Mouse (Mus musculus): ENCODE measurements around the gene Cryge. TPM values are rescaled to one million over a fixed set of nuclear protein-coding genes. Genes with fewer than 3 reads are reported as not detected.
"Not testable (repeated sequence)": the region's sequence is repeated elsewhere in the genome, so short reads cannot be mapped to it uniquely, and the experiment has no call there.

Cryge gene
- not detected in 2 replicates for polyA plus RNA-seq (2015; fragmentation: Nextera tagmentation; extraction: Ambion mirVana)

GRCm38 (mm10) chr1:65050952-65051351 lies at the start of gene Cryge:
Gene Cryge (minus strand): TSS chr1:65051149.
- H3K4me3 ChIP-seq (replicated peaks); H3K9me3 ChIP-seq (replicated peaks); H3K36me3 ChIP-seq; H3K4me2 ChIP-seq; H3K27ac ChIP-seq (replicated peaks); H3K4me1 ChIP-seq; H3K27me3 ChIP-seq (replicated peaks); ATAC-seq (ENCODE audit: low FRiP score); H3K9ac ChIP-seq (replicated peaks): not testable (repeated sequence)
- WGBS, result 50% methylated on average over 12 of the region's 12 CpGs

- Histone ChIP-seq H3K4me2 (no peak overlapping the region), H3K4me3 (replicated peaks) (no peak overlapping the region), H3K9me3 (replicated peaks) (no peaks in the 10 kb centered on the region), H3K27ac (replicated peaks) (no peak overlapping the region), H3K27me3 (replicated peaks) (no peaks in the 10 kb centered on the region), H3K9ac (replicated peaks) (no peak overlapping the region), H3K4me1 (no peaks in the 10 kb centered on the region), H3K36me3 (no peaks in the 10 kb centered on the region)
- 90% methylated on average over 3 of the region's 3 CpGs for WGBS
- no peak for ATAC-seq (ENCODE audit: low FRiP score)
Measured at GRCm38 (mm10) chr1:65096953-65097352, 46.0 kb upstream of the Cryge start.

- no peak for ATAC-seq (ENCODE audit: low FRiP score)
- H3K4me2 ChIP-seq, result no peak overlapping the region
- WGBS, result 94% methylated on average over 3 of the region's 3 CpGs
- H3K4me3 ChIP-seq (replicated peaks), result no peak overlapping the region
- H3K36me3 ChIP-seq, result no peaks in the 10 kb centered on the region
- H3K4me1 ChIP-seq, result no peaks in the 10 kb centered on the region
- no peaks in the 10 kb centered on the region for H3K9me3 ChIP-seq (replicated peaks)
- H3K9ac ChIP-seq (replicated peaks), result no peak overlapping the region
- no peaks in the 10 kb centered on the region for H3K27me3 ChIP-seq (replicated peaks)
- H3K27ac ChIP-seq (replicated peaks), result no peak overlapping the region
Measured at GRCm38 (mm10) chr1:65091566-65091965, 40.6 kb upstream of the Cryge start.

GRCm38 (mm10) chr1:65090370-65090769 lies 39.4 kb upstream of the Cryge start:
- no peak for ATAC-seq (ENCODE audit: low FRiP score)
- 87% methylated on average over 2 of the region's 2 CpGs for WGBS

GRCm38 (mm10) chr1:65088567-65089356 lies 37.8 kb upstream of the Cryge start:
- H3K4me3 ChIP-seq (replicated peaks), result no peak overlapping the region
- H3K9ac ChIP-seq (replicated peaks), result no peak overlapping the region
- H3K36me3 ChIP-seq, result no peaks in the 10 kb centered on the region
- H3K9me3 ChIP-seq (replicated peaks), result no peaks in the 10 kb centered on the region
- no peak overlapping the region for H3K4me2 ChIP-seq
- no peaks in the 10 kb centered on the region for H3K27me3 ChIP-seq (replicated peaks)
- ATAC-seq (ENCODE audit: low FRiP score), result no peak
- H3K4me1 ChIP-seq, result no peaks in the 10 kb centered on the region
- WGBS, result 82% methylated on average over 6 of the region's 6 CpGs
- H3K27ac ChIP-seq (replicated peaks), result no peak overlapping the region

More at GRCm38 (mm10) chr1:65090370-65090769, 39.4 kb upstream of the Cryge start:
- H3K9ac ChIP-seq (replicated peaks), result no peak overlapping the region
- no peak overlapping the region for H3K4me3 ChIP-seq (replicated peaks)
- H3K9me3 ChIP-seq (replicated peaks), result no peaks in the 10 kb centered on the region
- H3K27ac ChIP-seq (replicated peaks), result no peak overlapping the region
- H3K27me3 ChIP-seq (replicated peaks), result no peaks in the 10 kb centered on the region
- H3K4me1 ChIP-seq, result no peaks in the 10 kb centered on the region
- H3K36me3 ChIP-seq, result no peaks in the 10 kb centered on the region
- H3K4me2 ChIP-seq, result no peak overlapping the region

GRCm38 (mm10) chr1:65082188-65082587 lies 31.2 kb upstream of the Cryge start, which contains the start of gene Crygb:
Gene Crygb (minus strand): TSS chr1:65082288.
- WGBS, result 28% methylated on average over 7 of the region's 7 CpGs
- Histone ChIP-seq H3K36me3 (no peaks in the 10 kb centered on the region), H3K27ac (replicated peaks) (no peak within 1 kb of the TSS), H3K9me3 (replicated peaks) (no peaks in the 10 kb centered on the region), H3K27me3 (replicated peaks) (no peaks in the 10 kb centered on the region), H3K4me1 (peaks cover 4% of the 10 kb centered on the region; the same call in 1 of the 2 replicates), H3K4me3 (replicated peaks) (no peak within 1 kb of the TSS), H3K9ac (replicated peaks) (no peak within 1 kb of the TSS), H3K4me2 (peak within 1 kb of the TSS; percentile 20)
- no peak for ATAC-seq (ENCODE audit: low FRiP score)

- H3K27me3 ChIP-seq (replicated peaks), result no peaks in the 10 kb centered on the region
- 28% methylated on average over 5 of the region's 5 CpGs for WGBS
- no peak overlapping the region for H3K4me3 ChIP-seq (replicated peaks)
- no peaks in the 10 kb centered on the region for H3K9me3 ChIP-seq (replicated peaks)
- H3K4me1 ChIP-seq, result no peaks in the 10 kb centered on the region
- H3K27ac ChIP-seq (replicated peaks), result no peak overlapping the region
- no peak for ATAC-seq (ENCODE audit: low FRiP score)
- H3K9ac ChIP-seq (replicated peaks), result no peak overlapping the region
- H3K4me2 ChIP-seq, result no peak overlapping the region
- H3K36me3 ChIP-seq, result no peaks in the 10 kb centered on the region
Measured at GRCm38 (mm10) chr1:65075607-65076006, 24.7 kb upstream of the Cryge start.

GRCm38 (mm10) chr1:65073589-65073988 lies 22.6 kb upstream of the Cryge start, which contains the start of gene Crygc:
Gene Crygc (minus strand): TSS chr1:65073689.
- no peaks in the 10 kb centered on the region for H3K27me3 ChIP-seq (replicated peaks)
- no peaks in the 10 kb centered on the region for H3K36me3 ChIP-seq
- no peaks in the 10 kb centered on the region for H3K9me3 ChIP-seq (replicated peaks)
- ATAC-seq (ENCODE audit: low FRiP score), result no peak
- no peak within 1 kb of the TSS for H3K4me2 ChIP-seq
- no peak within 1 kb of the TSS for H3K27ac ChIP-seq (replicated peaks)
- H3K4me3 ChIP-seq (replicated peaks), result no peak within 1 kb of the TSS
- H3K9ac ChIP-seq (replicated peaks), result no peak within 1 kb of the TSS
- 67% methylated on average over 6 of the region's 6 CpGs for WGBS
- no peaks in the 10 kb centered on the region for H3K4me1 ChIP-seq

GRCm38 (mm10) chr1:65067842-65068241 lies 16.9 kb upstream of the Cryge start:
- Histone ChIP-seq H3K27ac (replicated peaks) (no peak overlapping the region), H3K4me2 (no peak overlapping the region), H3K9me3 (replicated peaks) (no peaks in the 10 kb centered on the region), H3K4me1 (no peaks in the 10 kb centered on the region), H3K36me3 (no peaks in the 10 kb centered on the region), H3K27me3 (replicated peaks) (no peaks in the 10 kb centered on the region), H3K4me3 (replicated peaks) (no peak overlapping the region), H3K9ac (replicated peaks) (no peak overlapping the region)
- no peak for ATAC-seq (ENCODE audit: low FRiP score)

GRCm38 (mm10) chr1:65064201-65064600 lies 13.3 kb upstream of the Cryge start:
- Histone ChIP-seq H3K27ac (replicated peaks) (no peak overlapping the region), H3K9ac (replicated peaks) (no peak overlapping the region), H3K4me1 (no peaks in the 10 kb centered on the region), H3K9me3 (replicated peaks) (no peaks in the 10 kb centered on the region), H3K36me3 (no peaks in the 10 kb centered on the region), H3K4me2 (no peak overlapping the region), H3K4me3 (replicated peaks) (no peak overlapping the region), H3K27me3 (replicated peaks) (no peaks in the 10 kb centered on the region)
- ATAC-seq (ENCODE audit: low FRiP score), result no peak
- WGBS, result 71% methylated on average over 15 of the region's 15 CpGs

GRCm38 (mm10) chr1:65063352-65063751 lies 12.4 kb upstream of the Cryge start, which contains the start of gene Crygd:
Gene Crygd (minus strand): TSS chr1:65063452.
- no peak for ATAC-seq (ENCODE audit: low FRiP score)
- no peaks in the 10 kb centered on the region for H3K27me3 ChIP-seq (replicated peaks)
- H3K4me2 ChIP-seq, result no peak within 1 kb of the TSS
- 52% methylated on average over 8 of the region's 8 CpGs for WGBS
- H3K36me3 ChIP-seq, result no peaks in the 10 kb centered on the region
- no peak within 1 kb of the TSS for H3K27ac ChIP-seq (replicated peaks)
- H3K9ac ChIP-seq (replicated peaks), result no peak within 1 kb of the TSS
- H3K4me3 ChIP-seq (replicated peaks), result no peak within 1 kb of the TSS
- H3K9me3 ChIP-seq (replicated peaks), result no peaks in the 10 kb centered on the region
- no peaks in the 10 kb centered on the region for H3K4me1 ChIP-seq

- ATAC-seq (ENCODE audit: low FRiP score), result no peak
- no peak overlapping the region for H3K4me2 ChIP-seq
- H3K9me3 ChIP-seq (replicated peaks), result 0 out of 2 replicates have a peak, but pooled peaks cover 2% of the 10 kb centered on the region
- no peak overlapping the region for H3K9ac ChIP-seq (replicated peaks)
- no peak overlapping the region for H3K4me3 ChIP-seq (replicated peaks)
- H3K36me3 ChIP-seq, result no peaks in the 10 kb centered on the region
- no peaks in the 10 kb centered on the region for H3K27me3 ChIP-seq (replicated peaks)
- no peak overlapping the region for H3K27ac ChIP-seq (replicated peaks)
- H3K4me1 ChIP-seq, result no peaks in the 10 kb centered on the region
- WGBS, result 42% methylated on average over 2 of the region's 2 CpGs
Measured at GRCm38 (mm10) chr1:65052140-65052539, 1.2 kb upstream of the Cryge start.

Measured in neural tube, embryonic 15.5 days (tissue).